Mouse (Mus musculus) subcutaneous adipose tissue, adult 2 months (tissue): ENCODE data around the gene Arpp21. TPM values are rescaled to one million over a fixed set of nuclear protein-coding genes. Genes with fewer than 3 reads are reported as not detected.

Source experiments
- polyA plus RNA-seq: library from polyadenylated mRNA; depleted of rRNA; stranded (reverse); fragments of >200 nt; gene quantifications from 2 replicates; pipeline ENCODE4 v1.2.3, GENCODE M21; 2012; ENCODE audit warnings: low replicate concordance; rRNA removed

Gene Arpp21
- not detected in 2 replicates for polyA plus RNA-seq

DNA sequence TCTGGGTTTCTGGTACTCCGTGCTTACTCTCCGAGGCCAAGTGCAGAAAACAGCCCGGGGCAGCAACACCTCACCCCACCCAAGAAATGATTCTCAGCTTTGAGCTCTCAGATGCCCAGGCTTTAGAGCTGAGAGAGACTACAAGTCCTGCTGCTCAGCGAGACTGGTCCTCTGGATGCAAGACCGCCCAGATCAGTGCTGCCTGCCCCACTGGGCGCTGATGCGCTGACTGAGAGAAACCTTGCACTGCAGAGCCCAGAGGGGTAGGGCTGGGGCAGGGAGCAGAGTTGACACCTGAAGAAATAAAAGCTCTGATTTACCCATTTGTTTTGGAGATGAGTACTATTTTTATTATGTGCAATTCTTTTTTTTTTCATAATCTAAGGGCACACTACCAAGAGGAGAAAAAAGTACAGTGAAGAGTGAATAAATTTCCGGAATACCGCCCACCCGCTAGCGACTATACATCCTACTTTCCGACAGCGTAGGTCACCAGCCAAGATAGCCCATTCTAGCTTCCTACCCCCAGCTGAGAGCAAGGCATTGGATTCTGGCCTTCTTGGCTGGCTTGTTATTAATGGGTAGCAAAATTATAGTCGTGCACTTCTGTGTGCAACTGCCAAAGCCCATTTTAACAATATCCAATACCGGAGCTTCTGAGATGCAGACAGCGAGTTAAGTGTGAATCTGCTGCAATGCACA, at the start of gene Arpp21:
TSS of gene Arpp21 (minus strand) at position 243 of the 702 bp plus-strand sequence.

